Mouse (Mus musculus): ENCODE results near the gene C8a. TPM values are rescaled to one million over a fixed set of nuclear protein-coding genes. Genes with fewer than 3 reads are reported as not detected.

C8a gene
- polyA plus RNA-seq (2012; fragmentation: generic; extraction: Trizol) = not detected

GRCm38 (mm10) chr4:104876323-104876722 lies at the start of gene C8a:
TSS of gene C8a (minus strand) at chr4:104876398.
- no peaks in the 10 kb centered on the region for H3K79me2 ChIP-seq (ENCODE audit: control insufficient read depth, insufficient read depth)
- no peak within 1 kb of the TSS for H3K4me3 ChIP-seq
- H3ac ChIP-seq (ENCODE audit: control insufficient read depth, insufficient read length) = no peak within 1 kb of the TSS
- H3K4me2 ChIP-seq (ENCODE audit: low read depth) = no peak within 1 kb of the TSS
- TF ChIP-seq USF1 (IDR thresholded peaks at IDR 0.05; ENCODE audit: low read depth) = no peak
- no peak for TF ChIP-seq POLR2AphosphoS2 (IDR thresholded peaks at IDR 0.05; ENCODE audit: insufficient read length, low read depth)
- H3K36me3 ChIP-seq (ENCODE audit: control insufficient read depth, insufficient read depth) = no peaks in the 10 kb centered on the region
- H3K27me3 ChIP-seq (ENCODE audit: control insufficient read depth, insufficient read depth, insufficient read length) = no peaks in the 10 kb centered on the region

- no peak for TF ChIP-seq POLR2A (IDR thresholded peaks at IDR 0.05; ENCODE audit: insufficient read length, low read depth)
- no peak for TF ChIP-seq SRF (IDR thresholded peaks at IDR 0.05; ENCODE audit: control insufficient read depth, insufficient read length, low read depth)
- no peak for TF ChIP-seq E2F4 (IDR thresholded peaks at IDR 0.05; ENCODE audit: insufficient read depth)
- TF ChIP-seq MYOD1 (IDR thresholded peaks at IDR 0.05; ENCODE audit: control insufficient read depth in 1 of 3, insufficient read length in 2 of 3, low read depth in 2 of 3) = no peak
- TF ChIP-seq TCF3 (IDR thresholded peaks at IDR 0.05; ENCODE audit: insufficient read length, low read depth) = no peak
- no peak for TF ChIP-seq POLR2AphosphoS2 (IDR thresholded peaks at IDR 0.05; ENCODE audit: insufficient read length, low read depth)
- no peak for TF ChIP-seq CEBPB (IDR thresholded peaks at IDR 0.05; ENCODE audit: insufficient read depth, poor library complexity, severe bottlenecking)
- TF ChIP-seq USF1 (IDR thresholded peaks at IDR 0.05; ENCODE audit: low read depth) = no peak
- TF ChIP-seq TCF12 (IDR thresholded peaks at IDR 0.05; ENCODE audit: insufficient read depth, poor library complexity, severe bottlenecking) = no peak
- no peak for TF ChIP-seq MYOG (IDR thresholded peaks at IDR 0.05; ENCODE audit: control insufficient read depth in 1 of 3, insufficient read depth in 1 of 3, insufficient read length in 2 of 3, low read depth in 2 of 3)
- no peak for TF ChIP-seq MAX (IDR thresholded peaks at IDR 0.05; ENCODE audit: low read depth)
- TF ChIP-seq REST (IDR thresholded peaks at IDR 0.05; ENCODE audit: insufficient read depth, insufficient read length) = no peak
- H3K79me2 ChIP-seq (ENCODE audit: control insufficient read depth, insufficient read depth) = no peaks in the 10 kb centered on the region
These were observed 49.2 kb upstream of the C8a start for GRCm38 (mm10) chr4:104925383-104925782.

GRCm38 (mm10) chr4:104918017-104918416 lies 41.8 kb upstream of the C8a start:
- Histone ChIP-seq H3K4me2 (ENCODE audit: low read depth) (no peak overlapping the region), H3K4me3 (no peak overlapping the region), H3ac (ENCODE audit: control insufficient read depth, insufficient read length) (no peak overlapping the region), H3K36me3 (ENCODE audit: control insufficient read depth, insufficient read depth) (no peaks in the 10 kb centered on the region), H3K79me2 (ENCODE audit: control insufficient read depth, insufficient read depth) (no peaks in the 10 kb centered on the region), H3K27me3 (ENCODE audit: control insufficient read depth, insufficient read depth, insufficient read length) (no peaks in the 10 kb centered on the region)
- no peak for TF ChIP-seq E2F4 (IDR thresholded peaks at IDR 0.05; ENCODE audit: insufficient read depth)
- TF ChIP-seq MYOD1 (IDR thresholded peaks at IDR 0.05; ENCODE audit: control insufficient read depth in 1 of 3, insufficient read length in 2 of 3, low read depth in 2 of 3) = no peak
- TF ChIP-seq POLR2AphosphoS2 (IDR thresholded peaks at IDR 0.05; ENCODE audit: insufficient read length, low read depth) = no peak
- TF ChIP-seq MYOG (IDR thresholded peaks at IDR 0.05; ENCODE audit: control insufficient read depth in 1 of 3, insufficient read depth in 1 of 3, insufficient read length in 2 of 3, low read depth in 2 of 3) = no peak
- TF ChIP-seq USF1 (IDR thresholded peaks at IDR 0.05; ENCODE audit: low read depth) = no peak
- TF ChIP-seq REST (IDR thresholded peaks at IDR 0.05; ENCODE audit: insufficient read depth, insufficient read length) = no peak
- TF ChIP-seq MAX (IDR thresholded peaks at IDR 0.05; ENCODE audit: low read depth) = no peak
- no peak for TF ChIP-seq TCF3 (IDR thresholded peaks at IDR 0.05; ENCODE audit: insufficient read length, low read depth)
- no peak for TF ChIP-seq SRF (IDR thresholded peaks at IDR 0.05; ENCODE audit: control insufficient read depth, insufficient read length, low read depth)
- TF ChIP-seq TCF12 (IDR thresholded peaks at IDR 0.05; ENCODE audit: insufficient read depth, poor library complexity, severe bottlenecking) = no peak
- TF ChIP-seq CEBPB (IDR thresholded peaks at IDR 0.05; ENCODE audit: insufficient read depth, poor library complexity, severe bottlenecking) = no peak
- no peak for TF ChIP-seq POLR2A (IDR thresholded peaks at IDR 0.05; ENCODE audit: insufficient read length, low read depth)

More at GRCm38 (mm10) chr4:104925383-104925782, 49.2 kb upstream of the C8a start:
- Histone ChIP-seq H3K36me3 (ENCODE audit: control insufficient read depth, insufficient read depth) (no peaks in the 10 kb centered on the region), H3K4me3 (no peak overlapping the region), H3K27me3 (ENCODE audit: control insufficient read depth, insufficient read depth, insufficient read length) (no peaks in the 10 kb centered on the region), H3K4me2 (ENCODE audit: low read depth) (no peak overlapping the region), H3ac (ENCODE audit: control insufficient read depth, insufficient read length) (no peak overlapping the region)

- no peak overlapping the region for H3ac ChIP-seq (ENCODE audit: control insufficient read depth, insufficient read length)
- no peak overlapping the region for H3K4me3 ChIP-seq
- TF ChIP-seq MYOD1 (IDR thresholded peaks at IDR 0.05; ENCODE audit: control insufficient read depth in 1 of 3, insufficient read length in 2 of 3, low read depth in 2 of 3) = no peak
- no peak for TF ChIP-seq MYOG (IDR thresholded peaks at IDR 0.05; ENCODE audit: control insufficient read depth in 1 of 3, insufficient read depth in 1 of 3, insufficient read length in 2 of 3, low read depth in 2 of 3)
- TF ChIP-seq USF1 (IDR thresholded peaks at IDR 0.05; ENCODE audit: low read depth) = no peak
- no peaks in the 10 kb centered on the region for H3K36me3 ChIP-seq (ENCODE audit: control insufficient read depth, insufficient read depth)
- no peaks in the 10 kb centered on the region for H3K27me3 ChIP-seq (ENCODE audit: control insufficient read depth, insufficient read depth, insufficient read length)
- no peak overlapping the region for H3K4me2 ChIP-seq (ENCODE audit: low read depth)
- H3K79me2 ChIP-seq (ENCODE audit: control insufficient read depth, insufficient read depth) = no peaks in the 10 kb centered on the region
These were observed 38.6 kb upstream of the C8a start for GRCm38 (mm10) chr4:104914711-104915247.

GRCm38 (mm10) chr4:104913291-104914129 lies 37.3 kb upstream of the C8a start, which contains the start of gene Fyb2:
TSS of gene Fyb2 (plus strand) at chr4:104913456.
- Histone ChIP-seq H3ac (ENCODE audit: control insufficient read depth, insufficient read length) (no peak within 1 kb of the TSS), H3K4me2 (ENCODE audit: low read depth) (no peak within 1 kb of the TSS), H3K27me3 (ENCODE audit: control insufficient read depth, insufficient read depth, insufficient read length) (no peaks in the 10 kb centered on the region), H3K36me3 (ENCODE audit: control insufficient read depth, insufficient read depth) (no peaks in the 10 kb centered on the region), H3K79me2 (ENCODE audit: control insufficient read depth, insufficient read depth) (no peaks in the 10 kb centered on the region), H3K4me3 (no peak within 1 kb of the TSS)
- no peak for TF ChIP-seq TCF12 (IDR thresholded peaks at IDR 0.05; ENCODE audit: insufficient read depth, poor library complexity, severe bottlenecking)
- no peak for TF ChIP-seq E2F4 (IDR thresholded peaks at IDR 0.05; ENCODE audit: insufficient read depth)
- no peak for TF ChIP-seq TCF3 (IDR thresholded peaks at IDR 0.05; ENCODE audit: insufficient read length, low read depth)
- no peak for TF ChIP-seq MYOD1 (IDR thresholded peaks at IDR 0.05; ENCODE audit: control insufficient read depth in 1 of 3, insufficient read length in 2 of 3, low read depth in 2 of 3)
- TF ChIP-seq USF1 (IDR thresholded peaks at IDR 0.05; ENCODE audit: low read depth) = no peak
- TF ChIP-seq CEBPB (IDR thresholded peaks at IDR 0.05; ENCODE audit: insufficient read depth, poor library complexity, severe bottlenecking) = no peak
- no peak for TF ChIP-seq REST (IDR thresholded peaks at IDR 0.05; ENCODE audit: insufficient read depth, insufficient read length)
- no peak for TF ChIP-seq MAX (IDR thresholded peaks at IDR 0.05; ENCODE audit: low read depth)
- TF ChIP-seq SRF (IDR thresholded peaks at IDR 0.05; ENCODE audit: control insufficient read depth, insufficient read length, low read depth) = no peak
- TF ChIP-seq POLR2A (IDR thresholded peaks at IDR 0.05; ENCODE audit: insufficient read length, low read depth) = no peak
- TF ChIP-seq POLR2AphosphoS2 (IDR thresholded peaks at IDR 0.05; ENCODE audit: insufficient read length, low read depth) = no peak

Measured in myocyte (in vitro differentiated cells).